Mouse (Mus musculus) cerebellum, adult 11-12 months (tissue): ENCODE data around the gene Gcn1l1.

Experiments
- DNase-seq: peaks from one replicate; pipeline ENCODE4 v3.0.0; 2022

The Gcn1l1 gene

DNA sequence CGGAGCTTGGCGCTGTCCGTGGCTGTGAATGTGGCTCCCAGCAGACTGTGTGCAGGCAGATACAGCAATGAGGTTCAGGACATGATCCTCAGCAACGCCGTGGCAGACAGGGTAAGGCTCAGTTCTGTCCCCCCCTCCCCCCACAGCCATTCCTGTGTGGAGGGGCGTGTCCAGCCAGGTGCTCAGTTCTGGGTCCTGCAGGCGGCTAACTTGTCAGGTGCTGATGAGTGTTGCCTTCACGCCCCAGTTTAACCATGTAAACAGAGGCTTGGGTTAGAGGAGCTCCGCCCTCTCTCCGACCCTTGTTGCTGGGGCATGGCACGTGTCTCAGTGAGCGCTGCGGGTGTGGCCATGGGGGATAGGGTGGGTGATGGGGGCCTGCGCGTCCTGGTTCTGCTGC lies 54.6 kb downstream of the Gcn1l1 start:
- DNase-seq: no peak

DNA sequence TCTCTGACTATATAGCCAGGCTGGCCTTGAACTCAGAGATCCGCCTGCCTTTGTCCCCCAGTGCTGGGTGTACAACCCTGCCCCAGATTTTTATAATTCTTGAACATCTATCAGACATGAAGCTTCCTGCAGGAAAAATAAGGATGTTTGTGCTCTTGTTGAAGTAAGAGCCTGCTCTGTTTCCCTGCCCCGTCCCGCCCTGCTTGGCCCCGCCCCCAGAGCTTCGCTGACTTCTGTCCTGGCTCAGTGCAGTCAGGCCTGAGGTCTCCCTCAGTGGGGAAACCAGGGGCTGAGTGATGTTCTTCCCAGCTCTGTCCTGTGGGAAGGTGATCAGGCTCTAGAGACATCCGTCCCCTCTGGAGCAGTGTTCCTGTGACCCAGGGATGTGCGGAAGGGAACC lies 57.6 kb downstream of the Gcn1l1 start:
- DNase-seq: no peak

DNA sequence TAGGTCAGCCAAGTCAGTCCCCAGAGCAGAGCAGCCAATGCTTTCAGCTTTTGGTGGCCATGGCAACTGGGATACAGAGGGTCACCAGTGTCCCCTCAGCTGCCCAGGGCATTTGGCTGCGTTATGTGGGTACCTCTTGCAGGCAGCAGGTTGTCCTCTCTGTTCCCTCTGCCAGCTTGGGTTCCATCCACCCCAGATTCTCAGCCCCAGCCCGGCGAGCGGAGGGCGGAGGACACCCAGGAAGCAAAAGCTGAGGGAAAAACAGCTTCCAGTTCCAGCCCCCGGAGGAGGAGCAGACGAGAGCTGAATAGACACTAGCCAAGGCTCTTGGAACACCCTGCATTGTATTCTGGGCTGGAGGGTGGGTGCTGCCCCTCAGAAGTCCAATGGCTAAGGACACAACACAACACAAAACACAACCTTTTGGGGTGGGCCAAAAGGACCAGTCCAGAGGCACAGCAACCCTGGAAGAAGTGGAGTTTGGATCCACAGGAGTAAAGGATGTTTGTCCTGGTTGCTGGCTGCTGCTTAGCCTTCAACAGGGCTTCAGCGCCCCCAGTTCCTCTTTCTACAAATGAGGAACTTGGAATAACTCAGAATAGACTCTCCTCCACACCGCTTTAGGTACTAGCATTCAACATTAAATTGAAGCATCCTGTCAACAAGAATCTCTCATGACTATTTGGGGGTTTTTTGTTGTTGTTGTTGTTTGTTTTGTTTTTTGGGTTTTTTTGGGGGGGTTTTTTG lies 58.8 kb downstream of the Gcn1l1 start:
- DNase-seq: no peak

DNA sequence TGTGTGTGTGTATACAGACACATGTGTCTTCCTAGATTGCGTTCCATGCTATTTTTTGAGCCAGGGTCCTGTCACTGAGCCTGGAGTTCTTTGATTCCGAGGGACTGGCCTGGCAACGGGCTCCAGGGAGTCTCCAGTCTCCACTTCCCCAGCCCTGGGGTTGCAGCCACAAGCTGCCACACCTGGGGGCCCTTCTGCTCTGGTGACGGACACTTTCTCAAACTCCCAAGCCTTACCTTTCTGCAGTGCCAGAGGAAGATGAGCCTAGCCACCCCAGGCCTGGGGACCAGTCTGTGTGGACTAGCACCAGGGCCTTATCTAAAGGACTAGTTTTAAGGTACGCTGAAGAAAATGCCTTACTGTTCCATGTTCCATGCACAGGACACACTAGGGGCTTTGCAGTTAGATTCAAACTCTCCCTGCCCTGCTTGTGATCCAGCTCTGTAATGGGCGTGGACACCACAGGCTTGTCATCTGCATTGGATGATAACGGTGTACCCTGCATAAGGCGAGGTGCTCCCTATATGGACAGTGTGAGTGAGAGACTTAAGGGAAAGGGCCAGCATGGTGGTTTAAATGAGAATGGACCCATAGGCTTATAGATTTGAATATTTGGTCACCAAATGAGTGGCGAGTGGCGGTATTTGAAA lies 61.3 kb downstream of the Gcn1l1 start:
- DNase-seq: no peak

DNA sequence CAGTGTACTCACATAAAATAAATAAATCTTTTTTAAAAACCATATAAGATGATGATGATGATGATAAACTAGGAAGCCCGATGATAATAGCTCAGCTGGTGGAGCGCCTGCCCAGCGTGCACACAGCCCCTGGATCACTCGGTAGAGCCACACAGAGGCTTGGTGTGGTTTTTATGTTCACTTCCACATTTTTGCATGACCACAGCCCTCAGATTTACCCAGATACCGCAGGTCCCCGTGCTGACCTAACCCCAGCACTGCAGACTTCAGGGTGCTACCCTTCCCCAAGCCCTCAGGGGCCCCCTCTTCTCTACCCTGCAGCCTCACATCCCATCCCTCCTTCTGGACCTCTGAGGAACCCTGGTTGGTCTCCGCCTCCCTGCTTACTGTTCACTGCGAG lies 63.0 kb downstream of the Gcn1l1 start:
- no peak for DNase-seq

DNA sequence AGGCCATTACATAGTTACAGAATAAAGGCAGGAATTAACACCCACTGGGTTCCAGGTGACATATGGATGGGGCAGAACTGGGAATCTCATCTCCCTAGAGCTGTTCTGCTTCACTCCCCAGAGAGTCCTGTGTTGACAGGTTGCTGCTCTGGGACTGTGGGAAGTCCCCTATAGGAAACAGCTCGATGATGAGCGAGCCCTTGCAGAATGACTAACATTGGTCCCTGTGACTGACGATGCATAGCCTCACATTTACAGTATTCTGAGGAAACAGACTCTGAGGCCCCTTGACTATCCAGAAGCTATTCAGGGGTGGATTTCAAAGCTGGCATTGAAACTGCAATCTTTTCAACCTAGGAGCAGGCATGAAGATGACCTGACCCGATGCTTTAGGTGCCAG lies 64.6 kb downstream of the Gcn1l1 start:
- DNase-seq: no peak

DNA sequence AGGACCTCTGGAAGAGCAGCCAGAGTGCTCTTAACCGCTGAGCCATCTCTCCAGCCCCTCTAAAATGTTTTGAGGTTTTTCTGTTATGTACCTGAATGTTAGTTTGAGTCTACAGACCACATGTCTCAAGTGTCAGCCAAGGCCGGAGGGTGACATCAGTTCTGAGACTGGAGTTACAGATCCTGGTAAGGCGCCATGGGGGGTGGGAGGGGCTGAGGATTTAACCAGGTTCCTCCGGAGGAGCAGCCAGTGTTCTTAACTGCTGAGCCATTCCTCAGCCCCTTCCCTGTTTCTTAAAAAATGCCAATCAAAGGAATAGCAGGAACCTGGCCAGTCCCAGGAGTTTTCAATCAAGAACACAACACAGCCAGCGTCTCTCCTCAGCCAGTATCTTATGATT lies 65.2 kb downstream of the Gcn1l1 start:
- DNase-seq: no peak

DNA sequence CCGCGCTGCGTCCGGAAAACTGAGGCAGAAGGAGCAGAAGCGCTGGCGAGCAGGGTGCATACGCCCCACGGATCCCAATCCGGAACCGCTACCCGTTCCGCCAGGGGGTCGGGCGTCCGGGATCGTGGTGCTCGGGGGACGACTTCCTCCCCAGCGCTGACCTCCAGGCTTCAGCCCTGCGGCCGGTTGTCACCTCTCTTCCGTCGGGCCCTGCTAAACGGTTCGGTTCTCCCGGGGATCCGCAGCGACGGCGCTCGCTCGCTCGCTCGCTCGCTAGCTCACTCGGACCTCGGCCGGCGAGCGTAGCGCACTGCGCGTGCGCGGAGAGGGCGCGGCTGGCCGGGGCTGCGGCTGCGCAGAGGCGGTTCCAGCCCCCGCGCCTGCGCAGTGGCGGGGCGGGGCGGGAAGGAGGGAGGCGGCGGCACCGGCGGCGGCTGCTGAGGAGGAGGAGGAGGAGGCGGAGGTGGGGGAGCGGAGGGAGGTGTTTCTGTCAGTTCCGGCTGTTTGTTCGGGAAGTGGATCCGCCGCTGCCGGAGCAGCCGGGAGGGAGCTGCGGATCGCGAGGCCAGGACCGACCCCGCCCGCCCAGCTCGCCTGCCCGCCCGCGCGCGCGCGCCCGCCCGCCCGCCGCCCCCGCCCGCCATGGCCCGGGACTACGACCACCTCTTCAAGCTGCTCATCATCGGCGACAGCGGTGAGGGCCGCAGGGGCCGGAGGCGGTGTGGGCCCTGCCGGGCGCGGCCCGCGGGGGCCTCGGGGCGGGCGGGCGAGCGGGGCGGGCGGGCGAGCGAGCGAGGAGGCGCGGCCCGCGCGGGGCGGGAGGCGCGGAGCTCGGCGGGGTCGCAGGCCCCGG lies 66.7 kb downstream of the Gcn1l1 start, which contains the start of gene Rab35:
Gene Rab35, plus strand, starts transcription at position 404 of the 853 bp plus-strand sequence.
- peak; percentile 96 for DNase-seq

DNA sequence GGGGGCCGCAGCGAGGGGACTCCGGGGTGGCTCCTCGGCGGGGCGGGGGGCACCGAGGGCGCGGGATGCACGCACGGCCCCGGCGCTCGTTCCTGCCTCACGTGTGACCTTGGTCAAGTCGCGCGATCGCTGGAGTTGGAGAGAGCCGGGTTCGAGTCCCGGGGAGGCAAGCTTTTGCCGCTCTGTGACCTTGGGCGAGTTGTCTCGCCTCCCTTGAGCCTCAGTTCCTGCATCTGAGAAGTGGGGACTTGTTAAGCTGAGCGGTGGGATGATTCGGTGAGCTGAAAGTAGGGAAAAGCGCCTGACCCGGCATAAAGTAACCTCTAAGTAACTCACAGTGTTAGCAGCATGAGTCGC lies 67.3 kb downstream of the Gcn1l1 start:
- peak; percentile 61 for DNase-seq

DNA sequence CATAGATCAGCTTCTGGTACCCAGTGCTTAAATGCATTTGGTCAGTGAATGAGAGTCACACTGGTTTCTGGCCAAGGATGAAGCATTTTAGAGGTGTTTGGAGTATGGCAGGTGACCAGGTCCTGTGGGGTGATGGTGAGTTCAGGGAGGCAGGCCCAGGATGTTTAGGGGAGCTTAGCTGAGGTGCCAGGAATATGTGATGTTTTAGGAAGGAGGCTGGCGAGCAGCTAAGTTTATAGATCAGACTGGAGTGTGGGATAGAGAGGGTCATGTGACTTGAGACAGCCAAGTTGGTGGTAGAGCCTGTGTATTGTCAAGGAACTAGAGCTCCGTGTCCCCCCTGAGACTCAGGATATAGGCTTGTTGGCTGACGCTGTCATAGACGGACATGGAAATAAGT lies 68.0 kb downstream of the Gcn1l1 start:
- DNase-seq: no peak

DNA sequence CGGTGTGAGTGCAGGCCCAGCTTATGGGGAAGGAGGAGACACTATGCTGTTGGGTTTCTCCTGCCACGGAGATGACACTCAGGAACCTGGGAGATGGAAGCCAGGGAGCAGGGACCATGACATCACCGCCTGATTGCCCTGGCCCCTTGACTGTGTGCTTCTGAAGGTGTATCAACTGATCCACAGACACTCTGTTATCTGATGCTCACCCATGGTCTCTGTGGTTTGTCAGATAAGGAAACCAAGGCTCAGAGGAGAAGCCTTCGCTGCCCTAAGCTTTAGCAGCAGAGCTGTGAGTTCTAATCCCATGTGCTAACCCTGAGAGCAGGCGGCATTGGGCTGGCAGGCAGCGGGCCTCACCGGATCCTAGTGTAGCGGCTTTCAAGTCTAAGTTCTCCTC lies 69.0 kb downstream of the Gcn1l1 start:
- no peak for DNase-seq

DNA sequence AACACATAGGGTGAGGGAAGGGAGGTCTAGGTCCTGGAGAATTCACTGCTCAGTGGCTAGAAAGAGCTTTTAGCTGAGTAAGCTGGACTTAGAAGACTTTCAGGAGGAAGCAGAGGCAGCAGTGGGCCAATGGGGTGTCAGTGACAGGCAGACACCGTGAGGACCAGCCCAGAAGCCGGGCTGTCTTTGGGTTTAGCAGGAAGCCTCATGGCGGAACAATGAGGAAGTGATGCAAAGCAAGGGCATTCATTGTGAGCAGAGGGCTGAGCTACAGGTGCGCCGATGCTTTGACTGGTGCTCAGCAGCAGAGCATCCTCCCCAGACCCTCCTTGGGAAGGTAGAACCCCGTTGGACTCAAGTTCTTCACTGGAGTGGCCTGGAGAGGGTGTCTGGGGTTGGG lies 70.5 kb downstream of the Gcn1l1 start:
- DNase-seq: no peak

DNA sequence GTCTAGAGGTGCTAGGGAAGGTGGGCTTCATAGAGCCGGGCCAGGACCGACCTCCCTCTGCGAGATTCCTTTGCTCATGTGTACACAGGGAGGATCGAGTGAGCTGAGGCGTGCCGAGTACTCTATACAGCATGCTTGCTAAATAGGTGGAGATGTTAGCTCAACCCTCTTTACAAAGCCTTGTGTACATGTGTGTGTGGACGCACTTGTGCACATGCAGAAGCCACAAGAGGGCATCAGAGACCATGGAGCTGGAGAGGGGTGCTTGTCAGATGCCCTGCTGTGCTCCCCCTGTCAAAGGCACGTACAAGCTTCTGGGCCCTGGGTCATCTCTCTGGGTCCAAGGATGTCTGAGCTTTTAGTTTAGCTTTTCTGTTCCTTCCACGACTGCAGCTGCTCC lies 79.1 kb downstream of the Gcn1l1 start:
- no peak for DNase-seq

DNA sequence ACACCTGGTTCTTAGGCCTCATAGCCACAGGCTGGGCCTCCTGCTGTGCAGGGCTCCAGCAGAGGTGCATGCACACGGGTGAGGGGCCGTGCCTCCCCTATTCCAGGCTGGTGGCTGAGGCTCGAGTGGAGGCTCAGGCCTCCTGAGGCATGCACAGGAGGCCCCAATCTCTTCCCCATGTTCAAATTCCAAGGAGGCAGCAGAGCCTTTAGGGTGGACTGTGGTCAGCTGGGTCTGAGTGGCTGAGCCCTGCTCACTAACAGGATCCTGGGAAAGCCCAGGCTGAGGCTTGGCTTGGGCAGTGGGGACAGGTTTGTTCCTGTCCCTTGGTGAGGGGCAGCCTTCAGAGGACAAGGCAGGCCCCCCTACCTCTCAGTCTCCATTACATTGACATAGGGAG lies 83.8 kb downstream of the Gcn1l1 start:
- DNase-seq: no peak

DNA sequence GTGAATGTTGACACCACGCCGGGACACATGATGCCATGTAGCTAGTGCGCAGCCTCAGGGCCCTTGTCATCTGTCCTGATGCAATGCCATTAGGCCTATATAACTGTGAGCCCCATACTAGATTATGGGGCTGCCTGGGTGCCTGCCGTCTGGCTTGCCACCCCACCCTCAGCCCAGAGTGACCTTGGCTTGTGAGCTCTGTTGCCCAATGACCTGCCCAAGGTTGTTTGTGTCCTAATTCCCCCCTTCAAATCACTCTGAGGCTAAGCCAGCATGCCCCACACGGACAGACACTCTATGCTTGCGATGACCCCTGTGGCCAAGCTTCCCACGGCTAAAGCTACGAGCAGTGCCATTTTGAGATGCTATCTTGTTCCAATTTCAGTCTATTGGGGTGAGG lies 84.6 kb downstream of the Gcn1l1 start:
- no peak for DNase-seq

DNA sequence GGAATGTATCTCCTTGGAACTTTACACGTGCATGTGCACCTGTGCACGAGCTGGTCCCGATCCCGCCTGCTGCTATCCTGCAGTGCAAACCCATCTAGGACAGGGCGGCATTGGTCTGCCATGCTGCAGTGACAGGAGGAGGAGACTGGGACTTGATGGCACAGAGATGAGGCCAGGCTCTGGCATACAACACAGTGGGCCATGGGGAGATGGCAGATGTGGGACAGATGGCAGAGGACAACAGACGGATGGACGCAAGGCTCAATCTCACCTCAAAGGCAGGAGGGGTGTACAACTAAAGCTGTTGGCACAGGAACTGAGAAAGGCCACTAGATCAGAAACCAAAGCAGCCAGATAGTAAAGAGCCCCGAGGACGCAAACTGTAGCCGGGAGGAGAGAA lies 85.8 kb downstream of the Gcn1l1 start:
- DNase-seq: peak; percentile 38

DNA sequence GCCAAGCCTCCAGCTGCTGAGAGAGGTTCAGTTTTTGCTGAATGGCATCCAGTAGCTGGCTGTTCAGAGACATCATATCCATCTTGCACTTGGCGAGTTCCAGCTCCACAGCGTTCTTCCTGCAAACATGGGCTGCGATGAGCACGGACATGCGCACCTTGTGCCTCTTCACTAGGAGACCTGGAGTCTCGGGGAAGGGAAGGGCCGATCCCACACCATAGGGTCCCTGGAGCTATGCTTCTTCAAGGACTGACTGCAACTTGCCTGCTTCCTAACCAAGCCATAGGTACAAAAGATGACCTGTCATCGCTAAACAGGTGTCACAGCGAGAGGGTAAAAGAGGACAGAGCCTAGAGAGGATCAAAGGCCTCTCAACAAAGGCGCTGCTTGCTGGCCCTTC lies 86.8 kb downstream of the Gcn1l1 start:
- no peak for DNase-seq

DNA sequence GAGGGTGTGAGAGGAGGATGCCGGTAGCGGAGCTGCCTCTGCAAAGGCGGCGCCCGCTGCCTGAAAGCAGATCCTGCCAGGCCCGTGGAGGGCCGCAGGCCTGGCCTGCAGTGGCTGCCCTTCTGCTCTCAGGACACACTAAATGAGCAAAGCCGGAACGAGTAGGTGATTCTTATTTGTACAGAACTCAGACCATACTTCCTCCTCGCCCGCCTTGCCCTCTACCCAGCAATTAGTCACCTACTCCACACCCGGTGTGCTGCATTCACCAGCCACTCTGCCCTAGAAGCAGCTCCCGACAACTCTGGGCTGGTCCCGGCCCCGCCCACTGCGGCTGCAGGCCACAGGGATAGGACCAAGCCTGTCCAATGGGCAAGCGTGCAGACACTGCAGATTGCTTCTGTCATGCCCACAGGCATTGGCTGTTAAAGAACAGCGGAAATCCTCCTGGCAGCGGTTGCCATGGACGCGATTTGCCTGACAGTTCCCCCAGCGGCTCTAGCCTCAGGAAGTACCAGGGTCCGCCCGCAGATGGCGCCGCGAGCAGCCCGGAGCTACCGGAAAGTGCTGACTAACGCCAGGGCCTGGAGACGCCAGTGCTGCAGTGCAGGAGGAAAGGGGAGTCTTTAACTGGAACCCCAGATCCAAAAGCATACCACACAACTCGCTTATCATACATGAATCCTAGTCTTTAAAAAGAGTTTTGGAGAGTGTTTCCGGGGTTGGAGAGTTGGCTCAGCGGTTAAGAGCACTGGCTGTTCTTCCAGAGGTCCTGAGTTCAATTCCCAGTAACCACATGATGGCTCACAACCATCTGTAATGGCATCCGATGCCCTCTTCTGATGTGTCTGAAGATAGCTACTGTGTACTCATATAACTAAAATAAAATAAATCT lies 87.9 kb downstream of the Gcn1l1 start:
- DNase-seq: peak; percentile 100

DNA sequence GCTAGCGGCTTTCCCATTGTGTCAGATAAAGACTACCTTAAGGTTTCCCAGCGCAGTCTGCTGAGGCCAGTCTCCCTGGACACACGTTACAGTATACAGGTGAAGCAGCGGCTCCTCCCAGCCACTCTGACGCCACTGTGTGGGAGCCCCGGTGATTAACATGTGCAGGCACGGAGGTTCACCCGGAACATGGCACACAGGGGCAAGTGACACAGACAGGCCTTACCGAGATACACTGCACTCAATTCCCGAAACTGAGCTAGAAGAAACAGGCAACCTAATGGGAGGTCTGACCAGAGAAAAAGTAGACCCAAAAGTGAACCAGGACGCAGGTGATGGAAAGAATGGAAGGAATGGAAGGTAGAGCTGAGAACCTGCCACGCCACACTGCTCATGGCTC lies 88.7 kb downstream of the Gcn1l1 start:
- DNase-seq: peak; percentile 52

DNA sequence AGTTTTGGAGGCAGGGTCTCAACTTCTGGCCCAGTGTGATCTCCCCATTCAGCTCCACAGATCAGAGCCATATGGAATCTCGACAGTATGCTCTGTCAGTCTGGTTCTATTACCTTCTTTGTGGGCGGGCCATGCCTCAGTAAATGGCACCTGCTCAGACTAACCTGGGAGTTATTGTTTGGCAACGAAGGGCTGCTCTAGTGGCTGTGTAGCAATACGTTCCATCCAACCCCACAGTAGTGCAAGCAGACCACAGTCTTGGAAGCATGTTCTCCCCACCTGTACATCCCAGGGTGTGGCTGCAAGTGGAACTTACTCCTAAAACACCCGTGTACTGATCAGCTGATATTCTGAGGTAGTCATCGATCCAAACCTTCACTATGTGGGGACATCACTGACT lies 91.6 kb downstream of the Gcn1l1 start:
- DNase-seq: no peak

DNA sequence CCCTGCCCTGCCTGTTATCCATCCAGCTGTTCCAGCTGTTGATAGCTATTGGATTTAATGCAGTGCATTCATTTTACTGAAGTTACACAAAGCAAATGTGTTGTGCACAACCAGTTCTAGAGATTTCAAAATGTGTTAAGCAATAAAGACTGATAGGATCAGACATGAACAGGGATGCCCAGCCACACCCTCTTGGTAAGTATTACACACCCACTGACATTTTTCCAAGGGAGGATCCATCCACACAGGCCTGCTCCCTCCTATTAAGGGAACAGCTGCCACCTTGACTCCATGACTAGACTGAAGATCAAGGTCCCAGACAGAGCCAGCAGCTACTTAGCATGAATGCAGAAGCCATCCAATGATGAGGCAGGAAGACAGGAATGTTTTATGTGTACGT lies 92.2 kb downstream of the Gcn1l1 start:
- no peak for DNase-seq

DNA sequence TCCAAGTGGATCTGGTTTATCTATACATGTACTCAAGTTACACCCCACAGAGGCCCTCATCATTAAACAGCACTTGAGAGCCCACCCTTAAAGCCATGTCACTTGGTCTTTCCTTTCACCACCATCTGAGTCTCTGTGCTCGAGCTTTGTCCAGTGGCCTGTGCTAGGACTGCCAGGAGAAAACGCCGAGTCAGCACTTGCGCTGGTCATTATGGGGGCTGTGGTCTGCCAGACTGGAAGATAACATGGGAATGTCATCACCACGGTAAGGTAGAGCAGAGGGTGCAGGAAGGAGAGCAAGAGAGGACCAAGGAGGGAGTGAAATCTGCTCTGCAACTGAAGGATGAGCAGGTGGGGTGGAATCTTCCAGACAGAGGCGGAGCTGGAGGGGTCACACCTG lies 93.3 kb downstream of the Gcn1l1 start:
- no peak for DNase-seq

DNA sequence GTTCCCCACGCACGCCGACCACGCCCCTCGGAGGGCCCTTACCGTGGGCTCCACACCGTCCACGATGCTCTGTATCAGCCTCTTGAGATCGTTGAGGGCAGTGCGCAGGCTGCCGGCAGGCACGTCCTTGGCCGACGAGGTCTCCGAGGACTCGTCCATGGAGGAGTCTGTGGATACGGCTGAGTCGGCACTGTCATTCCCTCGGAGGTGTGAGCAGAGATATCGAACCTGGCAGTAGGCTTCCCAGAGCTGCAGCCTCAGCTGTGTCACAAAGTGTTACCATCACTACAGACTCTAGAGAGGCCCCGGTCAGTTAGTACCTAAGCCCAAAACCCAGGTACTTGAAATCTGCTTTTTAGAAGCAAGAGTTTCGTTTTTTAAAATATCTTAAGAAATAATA lies 97.6 kb downstream of the Gcn1l1 start:
- no peak for DNase-seq
